Mouse (Mus musculus) hindbrain, postnatal 0 days (tissue): Measurements from ENCODE around the gene Pde4d. TPM values are rescaled to one million over a fixed set of nuclear protein-coding genes. Genes with fewer than 3 reads are reported as not detected.

ENCODE experiments used
- ATAC-seq: fragments of 200-750 bp; cut with Nextera tagmentation; 2 replicates; pipeline ENCODE4 v1.8.0; 2017; ENCODE audit warnings: mild to moderate bottlenecking, moderate TSS enrichment, moderate library complexity
- DNase-seq: peaks from one replicate; pipeline ENCODE4 v3.0.0-alpha.2; 2015; ENCODE audit warnings: low spot score
- H3K27ac ChIP-seq: fragments of 300-500 bp; sonication (generic); 2 replicates; pipeline ENCODE4 v1.5.1; 2014; ENCODE audit warnings: mild to moderate bottlenecking
- H3K27me3 ChIP-seq: fragments of 300-500 bp; sonication (generic); 2 replicates; pipeline ENCODE4 v1.6.1; 2014; ENCODE audit warnings: low read length, mixed read lengths; ENCODE audit not compliant: insufficient read depth
- H3K36me3 ChIP-seq: fragments of 300-500 bp; sonication (generic); 2 replicates; pipeline ENCODE4 v1.6.1; 2014; ENCODE audit warnings: low read length, mixed read lengths; ENCODE audit not compliant: insufficient read depth
- H3K4me1 ChIP-seq: fragments of 300-500 bp; sonication (generic); 2 replicates; pipeline ENCODE4 v1.6.1; 2014; ENCODE audit warnings: antibody characterized with exemption, low read length, mixed read lengths; ENCODE audit not compliant: insufficient read depth
- H3K4me2 ChIP-seq: fragments of 300-500 bp; sonication (generic); 2 replicates; pipeline ENCODE4 v1.6.1; 2014; ENCODE audit warnings: low read depth, mild to moderate bottlenecking, low read length, moderate library complexity, mixed read lengths
- H3K4me3 ChIP-seq: fragments of 300-500 bp; sonication (generic); 2 replicates; pipeline ENCODE4 v1.5.1; 2014; ENCODE audit warnings: low read length
- H3K9ac ChIP-seq: fragments of 300-500 bp; sonication (generic); replicated peaks from 2 replicates; pipeline ENCODE4 v1.6.1; 2014; ENCODE audit warnings: mild to moderate bottlenecking, low read length, moderate library complexity, mixed read lengths
- H3K9me3 ChIP-seq: fragments of 300-500 bp; sonication (generic); 2 replicates; pipeline ENCODE4 v1.6.1; 2016; ENCODE audit warnings: low read length, mixed read lengths
- CTCF ChIP-seq: IDR thresholded peaks from 2 replicates; pipeline ENCODE4 v1.5.1; 2016; ENCODE audit warnings: antibody characterized with exemption, control low read depth, low read depth
- WGBS: fragments of 180-500 bp; shearing (Covaris S2); extraction: QIAGEN DNeasy Blood & Tissue Kit; methylation state at CpG from one replicate; pipeline ENCODE4 v1.1.7; 2014; 5-methylcytosine and 5-hydroxymethylcytosine counted together
- polyA plus RNA-seq: library from polyadenylated mRNA; unstranded; fragments of >200 nt; fragmentation: Nextera tagmentation; extraction: Ambion mirVana; gene quantifications from 2 replicates; pipeline ENCODE4 v1.2.1, GENCODE M21; 2015
- total RNA-seq: library from RNA; depleted of rRNA; stranded (reverse); fragments of >200 nt; gene quantifications from 2 replicates; pipeline ENCODE4 v1.2.3, GENCODE M21; 2014

Pde4d gene
- total and polyA plus RNA-seq, 2 experiments from 2014 or later, result 19.3 to 77.1 TPM

- no peak overlapping the region for H3K4me2 ChIP-seq
- H3K9ac ChIP-seq, result no peak overlapping the region
- WGBS, result 83% methylated on average over 4 of the region's 4 CpGs
- no peaks in the 10 kb centered on the region for H3K4me1 ChIP-seq
- H3K4me3 ChIP-seq, result no peak overlapping the region
- H3K9me3 ChIP-seq, result no peaks in the 10 kb centered on the region
- no peak overlapping the region for H3K27ac ChIP-seq
- ATAC-seq, result no peak
- no peaks in the 10 kb centered on the region for H3K27me3 ChIP-seq
- DNase-seq, result no peak
- H3K36me3 ChIP-seq, result no peaks in the 10 kb centered on the region
- no peak for TF ChIP-seq CTCF
These were observed 1338.9 kb downstream of the Pde4d start for GRCm38 (mm10) chr13:109788604-109789003.

GRCm38 (mm10) chr13:109789151-109789550, 1339.4 kb downstream of the Pde4d start:
- Histone ChIP-seq H3K27ac (no peak overlapping the region), H3K4me2 (no peak overlapping the region), H3K36me3 (no peaks in the 10 kb centered on the region), H3K9me3 (no peaks in the 10 kb centered on the region), H3K9ac (no peak overlapping the region), H3K4me3 (no peak overlapping the region), H3K4me1 (no peaks in the 10 kb centered on the region), H3K27me3 (no peaks in the 10 kb centered on the region)
- DNase-seq (no peak), ATAC-seq (0 out of 2 replicates have a peak, but pooled peaks have one; percentile 10)
- no peak for TF ChIP-seq CTCF
- 45% methylated on average over 4 of the region's 4 CpGs for WGBS

GRCm38 (mm10) chr13:109790045-109790715, 1340.4 kb downstream of the Pde4d start:
- Histone ChIP-seq H3K27me3 (no peaks in the 10 kb centered on the region), H3K4me3 (no peak overlapping the region), H3K9me3 (no peaks in the 10 kb centered on the region), H3K27ac (no peak overlapping the region), H3K36me3 (no peaks in the 10 kb centered on the region), H3K4me1 (no peaks in the 10 kb centered on the region), H3K4me2 (no peak overlapping the region), H3K9ac (no peak overlapping the region)
- DNase-seq (no peak), ATAC-seq (no peak)
- TF ChIP-seq CTCF, result no peak
- 85% methylated on average over 8 of the region's 8 CpGs for WGBS

- Histone ChIP-seq H3K4me2 (no peak overlapping the region), H3K4me1 (no peaks in the 10 kb centered on the region), H3K36me3 (no peaks in the 10 kb centered on the region), H3K27ac (no peak overlapping the region), H3K9ac (no peak overlapping the region), H3K9me3 (no peaks in the 10 kb centered on the region), H3K27me3 (no peaks in the 10 kb centered on the region), H3K4me3 (no peak overlapping the region)
- TF ChIP-seq CTCF, result no peak
- WGBS, result 68% methylated on average over 9 of the region's 9 CpGs
- no peak for DNase-seq
- no peak for ATAC-seq
These were observed 1344.2 kb downstream of the Pde4d start for GRCm38 (mm10) chr13:109793918-109794317.

- H3K36me3 ChIP-seq, result no peaks in the 10 kb centered on the region
- 68% methylated on average over 4 of the region's 4 CpGs for WGBS
- no peak overlapping the region for H3K9ac ChIP-seq
- H3K27ac ChIP-seq, result no peak overlapping the region
- no peak for TF ChIP-seq CTCF
- H3K9me3 ChIP-seq, result no peaks in the 10 kb centered on the region
- H3K4me2 ChIP-seq, result no peak overlapping the region
- no peak overlapping the region for H3K4me3 ChIP-seq
- DNase-seq (no peak), ATAC-seq (no peak)
- H3K27me3 ChIP-seq, result no peaks in the 10 kb centered on the region
- H3K4me1 ChIP-seq, result no peaks in the 10 kb centered on the region
These were observed 1348.9 kb downstream of the Pde4d start for GRCm38 (mm10) chr13:109798651-109799050.

GRCm38 (mm10) chr13:109802201-109802600, 1352.5 kb downstream of the Pde4d start:
- TF ChIP-seq CTCF, result no peak
- no peak for ATAC-seq

GRCm38 (mm10) chr13:109806193-109806966, 1356.6 kb downstream of the Pde4d start:
- Histone ChIP-seq H3K9ac (no peak overlapping the region), H3K4me1 (no peaks in the 10 kb centered on the region), H3K4me2 (no peak overlapping the region), H3K9me3 (no peaks in the 10 kb centered on the region), H3K27me3 (no peaks in the 10 kb centered on the region), H3K36me3 (no peaks in the 10 kb centered on the region), H3K4me3 (no peak overlapping the region), H3K27ac (no peak overlapping the region)
- 79% methylated on average over 5 of the region's 5 CpGs for WGBS
- TF ChIP-seq CTCF, result no peak
- no peak for DNase-seq
- no peak for ATAC-seq

More at GRCm38 (mm10) chr13:109802201-109802600, 1352.5 kb downstream of the Pde4d start:
- WGBS, result 66% methylated on average over 4 of the region's 4 CpGs
- H3K27ac ChIP-seq, result no peak overlapping the region
- no peaks in the 10 kb centered on the region for H3K9me3 ChIP-seq
- no peak overlapping the region for H3K4me2 ChIP-seq
- no peak overlapping the region for H3K9ac ChIP-seq
- H3K27me3 ChIP-seq, result no peaks in the 10 kb centered on the region
- no peak for DNase-seq
- no peaks in the 10 kb centered on the region for H3K36me3 ChIP-seq
- H3K4me1 ChIP-seq, result no peaks in the 10 kb centered on the region
- H3K4me3 ChIP-seq, result no peak overlapping the region
